In the genomic region with DNA sequence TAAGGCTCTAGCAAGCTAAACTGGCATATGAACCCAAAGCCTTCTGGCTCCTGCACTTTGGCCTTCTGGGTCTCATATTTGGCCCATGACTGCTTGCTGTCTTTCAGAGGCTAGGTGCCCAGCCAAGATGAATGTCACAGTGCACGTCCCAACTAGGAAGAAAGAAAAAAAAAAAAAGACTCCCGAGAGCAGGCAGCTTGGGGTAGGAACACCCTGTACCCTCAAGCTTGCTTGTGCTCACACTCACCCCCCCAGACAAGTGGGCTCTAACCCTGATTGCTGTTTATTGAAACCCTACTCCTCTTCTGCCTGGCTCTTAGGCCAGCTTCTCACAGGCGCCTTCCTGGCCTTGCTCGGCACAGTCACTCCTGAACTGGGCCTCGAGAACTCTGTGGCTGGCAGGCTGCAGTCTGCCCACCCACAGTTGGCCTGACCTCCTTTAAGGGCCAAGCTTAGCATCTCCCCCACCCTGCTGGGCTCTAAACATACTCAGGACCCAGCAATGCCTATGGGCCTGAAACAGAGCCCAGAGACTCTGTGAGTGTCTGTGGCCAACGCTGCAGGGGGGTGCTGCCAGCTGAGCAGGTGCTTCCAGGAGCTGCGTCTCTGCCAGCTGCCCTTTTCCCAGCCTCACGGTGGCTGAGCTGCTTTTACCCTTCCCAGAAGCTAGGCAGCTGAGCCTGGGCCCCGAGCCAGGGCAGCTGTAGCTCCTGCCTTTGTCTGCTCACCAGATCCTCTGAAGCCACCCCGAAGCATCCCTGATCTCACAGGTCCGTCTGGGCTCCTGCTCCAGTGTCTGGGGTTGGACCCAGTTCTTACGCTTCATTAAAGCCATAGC, we compare ENCODE assay signal across 10 mouse cellular contexts. TPM values are rescaled to one million over a fixed set of nuclear protein-coding genes. Genes with fewer than 3 reads are reported as not detected.
DNase-seq lines count a peak whose midpoint lies in the region; ATAC-seq and TF ChIP-seq lines count a peak whose summit lies in the region.
"Had no signal": no experiment of that assay in that cellular context is flagged by ENCODE, and none has a peak within 500 bp of the region (broad histone marks: within the 10 kb centered on the region; RNA-seq: fewer than 3 reads in every experiment).

No protein-coding gene starts in this region.

- no peaks in the 10 kb centered on the region for H3K9me3 ChIP-seq in liver, postnatal 0 days (ENCODE audit: low read length)
- no peaks in the 10 kb centered on the region for H3K9me3 ChIP-seq in forebrain, embryonic 12.5 days
- H3K9me3 ChIP-seq in heart, postnatal 0 days (replicated peaks; ENCODE audit: control insufficient read depth, low read length): no peaks in the 10 kb centered on the region
- H3K9me3 ChIP-seq: liver, embryonic 15.5 days had no signal

- H3K27me3 ChIP-seq in liver, adult 2 months (ENCODE audit: control insufficient read depth, insufficient read depth, low read length): no peaks in the 10 kb centered on the region
- H3K27me3 ChIP-seq in liver, postnatal 0 days (ENCODE audit: insufficient read depth, low read length): no peaks in the 10 kb centered on the region
- no peaks in the 10 kb centered on the region; the same call in 1 of the 2 replicates for H3K27me3 ChIP-seq in forebrain, embryonic 12.5 days
- H3K27me3 ChIP-seq in heart, postnatal 0 days (ENCODE audit: control insufficient read depth, insufficient read depth, low read length): no peaks in the 10 kb centered on the region
- H3K27me3 ChIP-seq: liver, embryonic 15.5 days had no signal

- H3K79me2 ChIP-seq in liver, adult 2 months (ENCODE audit: control insufficient read depth, insufficient read depth, low read length): no peaks in the 10 kb centered on the region

- H3K27ac ChIP-seq in liver, adult 2 months (replicated peaks; ENCODE audit: insufficient read depth, low read depth, low read length): no peak overlapping the region
- no peak overlapping the region for H3K27ac ChIP-seq in liver, postnatal 0 days (ENCODE audit: low read depth)
- H3K27ac ChIP-seq in forebrain, embryonic 12.5 days: peak overlapping the region; percentile 37
- peak overlapping the region; percentile 84 for H3K27ac ChIP-seq in heart, postnatal 0 days (ENCODE audit: low read depth)
- H3K27ac ChIP-seq: liver, embryonic 15.5 days had no signal

- TF ChIP-seq POLR2A in liver, adult 2 months (IDR thresholded peaks at IDR 0.05; ENCODE audit: extremely low read depth, insufficient read depth, low read length): no peak

- no peak for TF ChIP-seq EP300 in liver, postnatal 0 days (IDR thresholded peaks at IDR 0.05; ENCODE audit: low read depth)
- no peak for TF ChIP-seq EP300 in heart, postnatal 0 days (IDR thresholded peaks at IDR 0.05; ENCODE audit: low read depth)

- no peaks in the 10 kb centered on the region for H3K36me3 ChIP-seq in liver, adult 2 months (ENCODE audit: control insufficient read depth, insufficient read depth, low read length)
- no peaks in the 10 kb centered on the region for H3K36me3 ChIP-seq in liver, postnatal 0 days (replicated peaks; ENCODE audit: insufficient read depth, low read length)
- no peaks in the 10 kb centered on the region for H3K36me3 ChIP-seq in forebrain, embryonic 12.5 days (replicated peaks)
- no peaks in the 10 kb centered on the region for H3K36me3 ChIP-seq in heart, postnatal 0 days (replicated peaks; ENCODE audit: control insufficient read depth, insufficient read depth, low read length)
- H3K36me3 ChIP-seq: liver, embryonic 15.5 days had no signal

- 70% methylated on average over 12 of the region's 12 CpGs for WGBS in liver, adult 2 months
- 60% methylated on average over 12 of the region's 12 CpGs for WGBS in liver, postnatal 0 days (ENCODE audit: insufficient replicate concordance)
- WGBS in forebrain, embryonic 12.5 days: 49% methylated on average over 12 of the region's 12 CpGs
- 28% methylated on average over 12 of the region's 12 CpGs for WGBS in heart, postnatal 0 days

- H3K4me3 ChIP-seq in liver, adult 2 months (ENCODE audit: insufficient read depth, low read depth, low read length): no peak overlapping the region
- no peak overlapping the region for H3K4me3 ChIP-seq in liver, postnatal 0 days (ENCODE audit: low read depth, low read length)
- H3K4me3 ChIP-seq in forebrain, embryonic 12.5 days (replicated peaks): no peak overlapping the region
- H3K4me3 ChIP-seq in heart, postnatal 0 days (ENCODE audit: low read depth, low read length): no peak overlapping the region
- H3K4me3 ChIP-seq: erythroblast, embryonic 14.5 days; liver, embryonic 15.5 days had no signal

- H3K4me2 ChIP-seq in liver, postnatal 0 days (ENCODE audit: low read depth, low read length): no peak overlapping the region
- H3K4me2 ChIP-seq in forebrain, embryonic 12.5 days: no peak overlapping the region
- H3K4me2 ChIP-seq in heart, postnatal 0 days (ENCODE audit: low read depth, low read length): no peak overlapping the region
- H3K4me2 ChIP-seq: liver, embryonic 15.5 days had no signal

- H3K4me1 ChIP-seq in liver, adult 2 months (ENCODE audit: control insufficient read depth, insufficient read depth, low read length): no peaks in the 10 kb centered on the region
- H3K4me1 ChIP-seq in liver, postnatal 0 days (ENCODE audit: insufficient read depth): no peaks in the 10 kb centered on the region
- H3K4me1 ChIP-seq in forebrain, embryonic 12.5 days: peaks cover 15% of the 10 kb centered on the region
- H3K4me1 ChIP-seq in heart, postnatal 0 days (ENCODE audit: control insufficient read depth, insufficient read depth): peaks cover 44% of the 10 kb centered on the region
- H3K4me1 ChIP-seq: liver, embryonic 15.5 days had no signal

- peak; percentile 30 for DNase-seq in liver, adult 2 months (ENCODE audit: extremely low read depth, low read depth, low spot score)
- no peak for DNase-seq in liver, postnatal 0 days
- peak; percentile 76 for DNase-seq in heart, postnatal 0 days (ENCODE audit: low spot score)
- peak; percentile 92 for DNase-seq in left cerebral cortex, postnatal 4 days
- DNase-seq in right cerebral cortex, postnatal 25 days: peak; percentile 36
- no peak for DNase-seq in embryo, embryonic 11 days
- DNase-seq in thymus, postnatal 14 days: no peak

- intact Hi-C loops in left cerebral cortex, postnatal 4 days (cut with DNase I): no loop called here

- ATAC-seq in liver, postnatal 0 days: no peak
- peak; percentile 83 for ATAC-seq in forebrain, embryonic 12.5 days (ENCODE audit: low FRiP score)
- peak; percentile 72 for ATAC-seq in heart, postnatal 0 days (ENCODE audit: insufficient read depth, low read depth)

- H3K9ac ChIP-seq in liver, adult 2 months (ENCODE audit: low read depth, low read length): no peak overlapping the region
- H3K9ac ChIP-seq in liver, postnatal 0 days (replicated peaks): no peak overlapping the region
- H3K9ac ChIP-seq in forebrain, embryonic 12.5 days: no peak overlapping the region
- 0 out of 2 replicates have a peak overlapping the region, but pooled peaks have one; percentile 15 for H3K9ac ChIP-seq in heart, postnatal 0 days (replicated peaks; ENCODE audit: low read depth, low read length)
- H3K9ac ChIP-seq: liver, embryonic 15.5 days had no signal

- no peak for TF ChIP-seq CTCF in liver, adult 2 months (IDR thresholded peaks at IDR 0.05; ENCODE audit: low read depth, low read length)
- no peak for TF ChIP-seq CTCF in liver, postnatal 0 days (IDR thresholded peaks at IDR 0.05; ENCODE audit: low read depth)
- no peak for TF ChIP-seq CTCF in heart, postnatal 0 days (IDR thresholded peaks at IDR 0.05; ENCODE audit: low read depth)

RNA-seq across cellular contexts. Expression of a gene that starts 9.5 kb away (rescaled TPM):
- total RNA-seq in liver, adult 2 months (2014; rRNA removed): not detected in 2 replicates
- polyA plus RNA-seq in liver, adult 2 months (2012; rRNA removed): not detected in 2 replicates
- polyA plus RNA-seq in liver, postnatal 0 days (2015; fragmentation: Nextera tagmentation; extraction: Ambion mirVana): not detected in 2 replicates
- polyA plus RNA-seq in forebrain, embryonic 12.5 days (2016; fragmentation: Nextera tagmentation; extraction: Ambion mirVana): 0.13 TPM in 1 of 2 replicates, not detected in the other
- 0.38 TPM in 1 of 2 replicates, not detected in the other for total RNA-seq in heart, postnatal 0 days (2014; rRNA removed; ENCODE audit: low replicate concordance)
- 0.79 and 0.82 TPM in 2 replicates for polyA plus RNA-seq in heart, postnatal 0 days (2015; fragmentation: Nextera tagmentation; extraction: Ambion mirVana)
- 10 to 100 TPM; 11.5 to 12.5 TPM for total RNA-seq in left cerebral cortex, postnatal 4 days (2021)
- polyA plus RNA-seq: erythroblast, embryonic 14.5 days; liver, embryonic 15.5 days had no signal

RNA-seq across cellular contexts. Expression of a gene that starts 33.0 kb away (rescaled TPM):
- total RNA-seq in liver, adult 2 months (2014; rRNA removed): 85.8 and 118 TPM in 2 replicates
- polyA plus RNA-seq in liver, adult 2 months (2012; rRNA removed): 11.9 and 19.8 TPM in 2 replicates
- polyA plus RNA-seq in liver, postnatal 0 days (2015; fragmentation: Nextera tagmentation; extraction: Ambion mirVana): 4.6 and 14.3 TPM in 2 replicates
- 10.4 and 11.1 TPM in 2 replicates for polyA plus RNA-seq in forebrain, embryonic 12.5 days (2016; fragmentation: Nextera tagmentation; extraction: Ambion mirVana)
- total RNA-seq in heart, postnatal 0 days (2014; rRNA removed; ENCODE audit: low replicate concordance): 16.9 and 24.8 TPM in 2 replicates
- polyA plus RNA-seq in heart, postnatal 0 days (2015; fragmentation: Nextera tagmentation; extraction: Ambion mirVana): 10.6 and 11.1 TPM in 2 replicates
- 10 to 100 TPM; 16.7 to 19.5 TPM for total RNA-seq in left cerebral cortex, postnatal 4 days (2021)

Comparison
In these comparisons a context has a peak if more than half of its experiments do, and no peak if none do; other contexts are left out.
1. DNase-seq: peak in liver, adult 2 months (single experiment), heart, postnatal 0 days (single experiment), left cerebral cortex, postnatal 4 days (single experiment) and right cerebral cortex, postnatal 25 days (single experiment); none in liver, postnatal 0 days (single experiment), embryo, embryonic 11 days (single experiment) and thymus, postnatal 14 days (single experiment).
2. H3K27ac ChIP-seq: peak in forebrain, embryonic 12.5 days (single experiment) and heart, postnatal 0 days (single experiment); none in liver, adult 2 months (single experiment) and liver, postnatal 0 days (single experiment).